Mouse (Mus musculus): ENCODE measurements at regions not wholly inside any gene's neighbourhood (a gene's known extent, or its start where the extent isn't known, plus 50 kb on each side); places are given as distances from the start of the nearest gene placed in this dataset.

- Histone ChIP-seq H3K9me3 (no peaks in the 10 kb centered on the region), H3K27me3 (replicated peaks; ENCODE audit: low read depth, poor library complexity, severe bottlenecking) (no peaks in the 10 kb centered on the region), H3K4me1 (no peaks in the 10 kb centered on the region), H3K36me3 (replicated peaks) (no peaks in the 10 kb centered on the region), H3K4me3 (no peak overlapping the region), H3K27ac (replicated peaks) (no peak overlapping the region)
- no peak for DNase-seq (ENCODE audit: low spot score)
These were observed 797.1 kb upstream of the Slit2 start for GRCm38 (mm10) chr5:47185868-47186267.

- no peaks in the 10 kb centered on the region for H3K36me3 ChIP-seq (replicated peaks)
- no peak overlapping the region for H3K27ac ChIP-seq (replicated peaks)
- no peaks in the 10 kb centered on the region for H3K9me3 ChIP-seq
- DNase-seq (ENCODE audit: low spot score): no peak
- no peaks in the 10 kb centered on the region for H3K4me1 ChIP-seq
- no peaks in the 10 kb centered on the region for H3K27me3 ChIP-seq (replicated peaks; ENCODE audit: low read depth, poor library complexity, severe bottlenecking)
- no peak overlapping the region for H3K4me3 ChIP-seq
- WGBS: 83% methylated on average over 3 of the region's 3 CpGs
These were observed 780.6 kb upstream of the Slit2 start for GRCm38 (mm10) chr5:47202164-47202914.

GRCm38 (mm10) chr5:47202915-47203296, 780.0 kb upstream of the Slit2 start:
- Histone ChIP-seq H3K4me1 (no peaks in the 10 kb centered on the region), H3K36me3 (replicated peaks) (no peaks in the 10 kb centered on the region), H3K9me3 (no peaks in the 10 kb centered on the region), H3K4me3 (no peak overlapping the region), H3K27me3 (replicated peaks; ENCODE audit: low read depth, poor library complexity, severe bottlenecking) (no peaks in the 10 kb centered on the region), H3K27ac (replicated peaks) (no peak overlapping the region)
- no peak for DNase-seq (ENCODE audit: low spot score)
- 87% methylated on average over 1 of the region's 1 CpGs for WGBS

- peaks cover 4% of the 10 kb centered on the region; the same call in 1 of the 2 replicates for H3K4me1 ChIP-seq
- H3K27me3 ChIP-seq (replicated peaks; ENCODE audit: low read depth, poor library complexity, severe bottlenecking): no peaks in the 10 kb centered on the region
- H3K36me3 ChIP-seq (replicated peaks): no peaks in the 10 kb centered on the region
- 34% methylated on average over 1 of the region's 1 CpGs for WGBS
- H3K9me3 ChIP-seq: no peaks in the 10 kb centered on the region
- no peak overlapping the region for H3K27ac ChIP-seq (replicated peaks)
- no peak for DNase-seq (ENCODE audit: low spot score)
- H3K4me3 ChIP-seq: no peak overlapping the region
These were observed 772.4 kb upstream of the Slit2 start for GRCm38 (mm10) chr5:47210542-47210941.

- Histone ChIP-seq H3K4me1 (peaks cover 3% of the 10 kb centered on the region; the same call in 1 of the 2 replicates), H3K4me3 (no peak overlapping the region), H3K36me3 (replicated peaks) (no peaks in the 10 kb centered on the region), H3K27ac (replicated peaks) (no peak overlapping the region), H3K9me3 (no peaks in the 10 kb centered on the region), H3K27me3 (replicated peaks; ENCODE audit: low read depth, poor library complexity, severe bottlenecking) (no peaks in the 10 kb centered on the region)
- DNase-seq (ENCODE audit: low spot score): no peak
These were observed 767.5 kb upstream of the Slit2 start for GRCm38 (mm10) chr5:47215421-47215820.

- Histone ChIP-seq H3K27ac (replicated peaks) (no peak overlapping the region), H3K9me3 (no peaks in the 10 kb centered on the region), H3K36me3 (replicated peaks) (no peaks in the 10 kb centered on the region), H3K27me3 (replicated peaks; ENCODE audit: low read depth, poor library complexity, severe bottlenecking) (no peaks in the 10 kb centered on the region), H3K4me1 (no peaks in the 10 kb centered on the region), H3K4me3 (no peak overlapping the region)
- WGBS: 81% methylated on average over 1 of the region's 1 CpGs
- no peak for DNase-seq (ENCODE audit: low spot score)
These were observed 757.7 kb upstream of the Slit2 start for GRCm38 (mm10) chr5:47225247-47225646.

GRCm38 (mm10) chr5:47236094-47236493, 746.8 kb upstream of the Slit2 start:
- H3K27me3 ChIP-seq (replicated peaks; ENCODE audit: low read depth, poor library complexity, severe bottlenecking): no peaks in the 10 kb centered on the region
- H3K36me3 ChIP-seq (replicated peaks): no peaks in the 10 kb centered on the region
- H3K4me3 ChIP-seq: no peak overlapping the region
- no peaks in the 10 kb centered on the region for H3K9me3 ChIP-seq
- H3K4me1 ChIP-seq: no peaks in the 10 kb centered on the region
- H3K27ac ChIP-seq (replicated peaks): no peak overlapping the region
- WGBS: 77% methylated on average over 1 of the region's 1 CpGs
- no peak for DNase-seq (ENCODE audit: low spot score)

GRCm38 (mm10) chr5:47240060-47240459, 742.9 kb upstream of the Slit2 start:
- 71% methylated on average over 2 of the region's 2 CpGs for WGBS
- no peaks in the 10 kb centered on the region for H3K9me3 ChIP-seq
- DNase-seq (ENCODE audit: low spot score): no peak
- H3K4me1 ChIP-seq: no peaks in the 10 kb centered on the region
- no peak overlapping the region for H3K4me3 ChIP-seq
- no peak overlapping the region for H3K27ac ChIP-seq (replicated peaks)
- H3K36me3 ChIP-seq (replicated peaks): no peaks in the 10 kb centered on the region
- H3K27me3 ChIP-seq (replicated peaks; ENCODE audit: low read depth, poor library complexity, severe bottlenecking): no peaks in the 10 kb centered on the region

GRCm38 (mm10) chr5:47240586-47240985, 742.4 kb upstream of the Slit2 start:
- Histone ChIP-seq H3K9me3 (no peaks in the 10 kb centered on the region), H3K4me1 (no peaks in the 10 kb centered on the region), H3K36me3 (replicated peaks) (no peaks in the 10 kb centered on the region), H3K27ac (replicated peaks) (no peak overlapping the region), H3K4me3 (no peak overlapping the region), H3K27me3 (replicated peaks; ENCODE audit: low read depth, poor library complexity, severe bottlenecking) (no peaks in the 10 kb centered on the region)
- DNase-seq (ENCODE audit: low spot score): no peak
- WGBS: 86% methylated on average over 7 of the region's 7 CpGs

- no peak overlapping the region for H3K4me3 ChIP-seq
- DNase-seq (ENCODE audit: low spot score): no peak
- no peaks in the 10 kb centered on the region for H3K36me3 ChIP-seq (replicated peaks)
- H3K27me3 ChIP-seq (replicated peaks; ENCODE audit: low read depth, poor library complexity, severe bottlenecking): no peaks in the 10 kb centered on the region
- H3K27ac ChIP-seq (replicated peaks): no peak overlapping the region
- no peaks in the 10 kb centered on the region for H3K4me1 ChIP-seq
- H3K9me3 ChIP-seq: no peaks in the 10 kb centered on the region
These were observed 728.0 kb upstream of the Slit2 start for GRCm38 (mm10) chr5:47254835-47255369.

GRCm38 (mm10) chr5:47261658-47262411, 721.1 kb upstream of the Slit2 start:
- no peak overlapping the region for H3K27ac ChIP-seq (replicated peaks)
- no peaks in the 10 kb centered on the region for H3K4me1 ChIP-seq
- DNase-seq (ENCODE audit: low spot score): no peak
- no peaks in the 10 kb centered on the region for H3K27me3 ChIP-seq (replicated peaks; ENCODE audit: low read depth, poor library complexity, severe bottlenecking)
- no peaks in the 10 kb centered on the region for H3K36me3 ChIP-seq (replicated peaks)
- no peaks in the 10 kb centered on the region for H3K9me3 ChIP-seq
- H3K4me3 ChIP-seq: no peak overlapping the region
- whole genome bisulfite sequencing: 72% methylated on average over 5 of the region's 5 CpGs

GRCm38 (mm10) chr5:47272642-47273041, 710.3 kb upstream of the Slit2 start:
- no peaks in the 10 kb centered on the region for H3K27me3 ChIP-seq (replicated peaks; ENCODE audit: low read depth, poor library complexity, severe bottlenecking)
- WGBS: 76% methylated on average over 3 of the region's 3 CpGs

More at GRCm38 (mm10) chr5:47272642-47273041, 710.3 kb upstream of the Slit2 start:
- Histone ChIP-seq H3K27ac (replicated peaks) (no peak overlapping the region), H3K4me1 (peaks cover 17% of the 10 kb centered on the region), H3K4me3 (no peak overlapping the region), H3K9me3 (no peaks in the 10 kb centered on the region), H3K36me3 (replicated peaks) (no peaks in the 10 kb centered on the region)
- no peak for DNase-seq (ENCODE audit: low spot score)

Data from embryonic facial prominence, embryonic 10.5 days (tissue).